Mouse (Mus musculus) olfactory bulb, adult 2 months (tissue): Measurements from ENCODE around the gene Twf2. TPM values are rescaled to one million over a fixed set of nuclear protein-coding genes. Genes with fewer than 3 reads are reported as not detected.

Experiments
- H3K27ac ChIP-seq: fragments of 200-500 bp; 2 replicates; pipeline ENCODE4 v1.5.1; 2012; ENCODE audit warnings: low read depth, low read length; ENCODE audit not compliant: insufficient read depth
- H3K4me1 ChIP-seq: fragments of 200-500 bp; 2 replicates; pipeline ENCODE4 v1.6.1; 2012; ENCODE audit warnings: low read length; ENCODE audit not compliant: control insufficient read depth, insufficient read depth
- H3K4me3 ChIP-seq: fragments of 200-500 bp; 2 replicates; pipeline ENCODE4 v1.5.1; 2012; ENCODE audit warnings: mild to moderate bottlenecking, low read depth, low read length, moderate library complexity; ENCODE audit not compliant: insufficient read depth
- CTCF ChIP-seq: fragments of 200-500 bp; IDR thresholded peaks from 2 replicates; pipeline ENCODE4 v1.5.1; 2012; ENCODE audit warnings: low read depth, mild to moderate bottlenecking, low read length, moderate library complexity; ENCODE audit not compliant: insufficient read depth
- POLR2A ChIP-seq: fragments of 200-500 bp; IDR thresholded peaks from 2 replicates; pipeline ENCODE4 v1.6.1; 2012; ENCODE audit warnings: mild to moderate bottlenecking, low read depth, low read length, moderate library complexity; ENCODE audit not compliant: insufficient read depth
- WGBS: fragments of 180-500 bp; shearing (Covaris S2); methylation state at CpG from one replicate; pipeline ENCODE4 v1.1.7; 2018; 5-methylcytosine and 5-hydroxymethylcytosine counted together
- polyA plus RNA-seq: library from polyadenylated mRNA; stranded (reverse); fragments of >200 nt; gene quantifications from 2 replicates; pipeline ENCODE4 v1.2.4, GENCODE M21; 2012; ENCODE audit warnings: low replicate concordance; ENCODE audit not compliant: missing spikeins, insufficient read depth, insufficient read length

The Twf2 gene
- not detected in 2 replicates for polyA plus RNA-seq

GRCm38 (mm10) chr9:106202819-106203636 is at the start of gene Twf2:
Gene Twf2 (plus strand): TSS chr9:106203108.
- WGBS = under 1% methylated on average over 61 of the region's 61 CpGs
- TF ChIP-seq POLR2A = peak; percentile 92
- no peak for TF ChIP-seq CTCF
- peaks cover 21% of the 10 kb centered on the region for H3K4me1 ChIP-seq
- H3K4me3 ChIP-seq = peak within 1 kb of the TSS; percentile 72
- peak within 1 kb of the TSS; percentile 83 for H3K27ac ChIP-seq

- 89% methylated on average over 9 of the region's 9 CpGs for WGBS
- Histone ChIP-seq H3K27ac (no peak overlapping the region), H3K4me1 (peaks cover 5% of the 10 kb centered on the region), H3K4me3 (no peak overlapping the region)
- TF ChIP-seq CTCF (no peak), POLR2A (no peak)
These were observed 48.8 kb upstream of the Twf2 start for GRCm38 (mm10) chr9:106154106-106154505.

GRCm38 (mm10) chr9:106156419-106156818 is 46.5 kb upstream of the Twf2 start:
- no peak overlapping the region for H3K27ac ChIP-seq
- H3K4me3 ChIP-seq = no peak overlapping the region
- WGBS = 60% methylated on average over 5 of the region's 5 CpGs
- no peaks in the 10 kb centered on the region for H3K4me1 ChIP-seq
- TF ChIP-seq CTCF (no peak), POLR2A (no peak)

- WGBS = 81% methylated on average over 21 of the region's 21 CpGs
- TF ChIP-seq POLR2A (no peak), CTCF (no peak)
- H3K27ac ChIP-seq = no peak overlapping the region
These were observed 45.8 kb upstream of the Twf2 start for GRCm38 (mm10) chr9:106156921-106157622.

GRCm38 (mm10) chr9:106157623-106157925 is 45.3 kb upstream of the Twf2 start:
- 82% methylated on average over 10 of the region's 10 CpGs for WGBS
- no peak overlapping the region for H3K4me3 ChIP-seq
- no peaks in the 10 kb centered on the region for H3K4me1 ChIP-seq
- no peak overlapping the region for H3K27ac ChIP-seq
- TF ChIP-seq CTCF = no peak
- TF ChIP-seq POLR2A = no peak

More at GRCm38 (mm10) chr9:106156921-106157622, 45.8 kb upstream of the Twf2 start:
- Histone ChIP-seq H3K4me1 (no peaks in the 10 kb centered on the region), H3K4me3 (no peak overlapping the region)

- Histone ChIP-seq H3K4me1 (no peaks in the 10 kb centered on the region), H3K4me3 (no peak within 1 kb of the TSS), H3K27ac (no peak within 1 kb of the TSS)
- no peak for TF ChIP-seq CTCF
- no peak for TF ChIP-seq POLR2A
- WGBS = 52% methylated on average over 6 of the region's 6 CpGs
These were observed 44.8 kb upstream of the Twf2 start, which contains the start of gene Glyctk for GRCm38 (mm10) chr9:106158037-106158491. Gene Glyctk (minus strand): TSS chr9:106158138.

- H3K27ac ChIP-seq = no peak overlapping the region
These were observed 43.7 kb upstream of the Twf2 start for GRCm38 (mm10) chr9:106159237-106159636.

GRCm38 (mm10) chr9:106159784-106160301 is 43.1 kb upstream of the Twf2 start:
- under 1% methylated on average over 24 of the region's 24 CpGs for WGBS
- Histone ChIP-seq H3K27ac (peak overlapping the region; percentile 99), H3K4me3 (peak overlapping the region; percentile 79), H3K4me1 (no peaks in the 10 kb centered on the region)
- TF ChIP-seq CTCF = no peak
- 0 out of 2 replicates have a peak, but pooled peaks have one; percentile 30 for TF ChIP-seq POLR2A

More at GRCm38 (mm10) chr9:106159237-106159636, 43.7 kb upstream of the Twf2 start:
- WGBS = 77% methylated on average over 9 of the region's 9 CpGs
- no peaks in the 10 kb centered on the region for H3K4me1 ChIP-seq
- TF ChIP-seq POLR2A (no peak), CTCF (no peak)
- H3K4me3 ChIP-seq = no peak overlapping the region
